Mouse (Mus musculus): ENCODE data around the gene Myh6.

DNA sequence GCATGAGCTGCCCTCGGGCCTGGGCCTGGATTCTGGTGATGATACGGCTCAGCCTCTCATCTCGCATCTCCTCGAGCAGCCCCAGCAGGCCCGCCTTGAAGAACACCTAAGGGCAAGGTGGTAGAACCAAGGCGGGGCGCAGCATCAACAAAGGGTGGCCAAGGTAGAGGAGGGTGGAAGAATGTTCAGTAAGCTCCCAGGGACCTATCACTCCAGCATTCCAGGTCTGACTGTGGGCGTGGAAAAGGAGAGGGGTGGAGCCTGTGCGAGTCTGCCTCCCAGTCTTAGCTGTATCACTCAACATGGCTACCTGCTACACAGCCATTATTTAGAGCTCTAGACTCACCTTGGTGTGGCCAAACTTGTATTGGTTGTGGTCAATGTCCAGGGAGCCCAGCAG, 10.2 kb downstream of the Myh6 start:
- TF ChIP-seq CTCF (IDR thresholded peaks at IDR 0.05; ENCODE audit: extremely low read depth, insufficient read depth, low read length) (no peak), POLR2A (IDR thresholded peaks at IDR 0.05; ENCODE audit: extremely low read depth, insufficient read depth, low read length) (no peak)

Measured in cortical plate, adult 2 months (tissue).